Mouse (Mus musculus) left cerebral cortex, adult 11 months (tissue): Measurements from ENCODE around the gene Trpc7.

Source experiments
- DNase-seq: peaks from one replicate; pipeline ENCODE4 v3.0.0; 2022; ENCODE audit warnings: low spot score

Trpc7 gene

DNA sequence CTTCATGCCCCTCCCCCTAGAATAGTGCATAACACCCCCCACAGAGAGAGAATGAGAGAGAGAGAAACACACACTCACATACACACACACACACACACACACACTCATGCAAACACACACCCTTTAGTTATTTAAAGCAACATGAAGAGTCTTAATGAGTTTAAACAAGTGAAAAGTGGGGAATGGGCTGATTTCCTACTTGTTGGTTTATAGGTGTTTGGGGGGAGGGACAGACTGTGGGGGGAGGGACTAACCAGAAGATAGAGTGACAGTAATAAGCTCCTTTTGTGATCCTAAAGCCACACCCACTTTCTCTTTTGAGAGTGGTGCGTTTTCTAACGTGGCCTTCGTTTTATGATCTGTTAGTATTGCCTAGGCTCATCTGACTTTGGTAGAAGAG, at the start of gene Trpc7:
Gene Trpc7, minus strand, starts transcription at position 101 of the 400 bp plus-strand sequence.
- DNase-seq, result no peak

DNA sequence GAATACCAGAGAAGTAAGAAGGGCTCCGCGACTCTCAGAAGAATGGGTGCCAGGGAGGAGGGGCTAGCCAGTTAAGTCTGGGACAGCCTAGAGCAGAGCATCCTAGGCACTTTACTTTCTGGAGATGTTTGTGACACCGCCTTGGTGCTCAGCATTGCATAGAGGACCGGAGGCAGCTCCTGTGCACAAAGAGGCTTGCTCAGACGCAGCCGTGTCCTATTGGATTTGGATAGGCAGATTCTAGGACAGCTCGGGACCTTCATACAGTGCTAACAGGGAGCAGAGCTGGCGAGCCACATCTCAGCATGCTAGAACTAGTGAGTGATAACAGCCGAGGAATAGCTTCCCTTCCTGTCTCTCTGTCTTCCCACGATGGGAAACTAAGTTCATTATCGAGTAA, 43.5 kb upstream of the Trpc7 start:
- DNase-seq, result no peak

DNA sequence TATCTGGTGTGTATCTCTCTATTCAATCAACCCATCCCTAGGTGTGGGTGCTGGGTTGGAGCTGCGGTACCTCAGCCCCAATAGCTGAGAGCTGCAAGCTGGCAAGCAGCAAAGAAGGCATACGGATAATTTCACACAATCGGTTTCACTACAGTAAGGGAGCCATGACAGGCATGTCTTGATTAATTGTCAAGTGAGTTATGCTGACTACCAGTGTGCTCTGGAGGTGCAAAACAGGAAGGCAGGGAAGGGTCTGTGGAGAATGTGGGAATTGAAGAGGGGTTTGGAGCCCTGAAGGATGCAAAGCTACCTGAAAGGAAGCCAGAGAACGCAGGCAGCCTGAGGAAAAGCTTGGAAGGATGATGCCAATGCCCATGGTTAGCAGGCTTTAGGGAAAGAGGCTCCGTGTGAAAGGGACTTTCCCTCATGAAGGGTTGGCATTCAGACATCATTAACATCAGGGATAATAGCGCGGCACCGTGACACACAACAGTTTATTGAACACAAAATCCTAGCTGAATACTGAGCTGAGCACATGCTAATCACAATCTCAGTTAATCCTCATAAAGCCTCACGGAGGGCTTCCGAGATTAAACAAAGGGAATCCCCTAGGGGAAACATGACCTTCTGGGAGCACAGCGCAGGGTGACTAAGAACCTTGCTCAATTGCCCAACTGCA, 38.2 kb upstream of the Trpc7 start:
- DNase-seq, result no peak

DNA sequence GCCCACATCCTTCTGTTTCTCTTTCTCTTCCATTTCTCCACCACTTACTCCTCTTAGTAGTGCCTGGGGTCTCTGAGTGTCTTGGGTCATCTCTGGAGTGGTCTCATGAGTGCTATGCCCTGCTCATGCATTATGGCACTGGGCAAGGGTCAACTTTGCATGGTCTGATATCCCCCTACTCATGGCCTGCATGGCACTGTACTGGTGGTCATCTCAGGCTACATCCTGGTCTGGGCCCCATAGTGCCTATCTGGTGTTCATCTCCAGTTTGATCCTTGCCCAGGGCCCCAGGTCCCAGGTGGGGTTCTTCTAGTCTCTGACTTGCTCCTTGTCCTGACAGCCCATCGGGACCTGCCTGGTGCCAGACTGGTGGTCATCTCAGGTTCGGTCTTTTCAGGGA, 34.6 kb upstream of the Trpc7 start:
- no peak for DNase-seq

DNA sequence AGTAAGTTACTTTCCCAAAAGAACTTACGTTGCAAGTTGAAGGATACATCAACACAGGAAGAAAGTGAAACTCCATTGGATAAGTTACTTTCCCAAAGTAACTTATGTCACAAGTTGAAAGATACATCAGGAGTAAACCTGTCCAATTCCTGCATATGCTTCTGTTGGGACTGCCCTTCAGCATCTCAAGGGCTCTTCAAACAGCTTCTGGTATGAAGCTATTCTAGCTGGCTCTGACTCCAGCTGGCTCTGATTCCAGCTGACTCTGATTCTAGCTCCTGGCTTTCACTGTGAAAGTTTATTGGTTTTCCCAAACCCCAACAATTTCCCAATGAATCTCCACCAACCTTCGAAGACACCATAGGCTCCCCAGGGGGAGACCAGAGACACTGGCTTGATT, 27.2 kb upstream of the Trpc7 start:
- DNase-seq, result no peak

DNA sequence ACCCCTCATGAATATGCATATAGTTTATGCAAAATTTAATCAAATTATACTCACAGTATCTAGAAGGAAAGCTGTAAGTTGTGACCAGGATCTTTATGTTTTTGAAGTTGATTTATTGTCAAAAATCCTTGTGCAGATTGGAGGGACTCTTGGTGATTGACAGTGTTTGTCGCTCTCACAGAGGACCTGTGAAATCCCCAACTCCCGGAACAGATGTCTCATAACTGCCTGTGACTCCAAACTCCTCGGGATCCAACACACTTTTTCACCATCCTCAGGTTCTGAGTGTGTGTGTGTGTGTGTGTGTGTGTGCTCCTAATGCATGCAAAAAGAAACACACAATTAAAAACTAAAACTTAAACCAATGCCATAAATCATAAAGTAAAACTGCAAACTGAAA, 25.5 kb upstream of the Trpc7 start:
- DNase-seq, result no peak

DNA sequence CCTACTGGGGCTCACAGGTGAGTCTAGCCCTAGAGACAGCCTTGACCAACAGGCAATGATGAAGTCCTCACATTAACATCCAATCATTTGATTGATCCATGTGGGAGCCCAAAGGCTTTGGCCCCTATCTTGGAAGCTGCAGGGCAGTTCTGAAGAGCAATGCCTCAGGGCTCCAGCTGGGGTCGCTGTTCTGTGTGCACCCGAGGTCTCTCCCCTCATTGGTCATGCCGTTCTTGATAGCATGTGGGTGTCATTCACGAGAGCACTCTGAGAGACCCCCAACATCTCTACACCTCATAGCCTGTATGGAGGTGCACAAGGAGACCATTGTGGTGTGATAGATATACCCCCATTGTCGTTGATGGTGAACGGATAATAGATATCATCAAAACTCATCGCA, 18.9 kb upstream of the Trpc7 start:
- no peak for DNase-seq

DNA sequence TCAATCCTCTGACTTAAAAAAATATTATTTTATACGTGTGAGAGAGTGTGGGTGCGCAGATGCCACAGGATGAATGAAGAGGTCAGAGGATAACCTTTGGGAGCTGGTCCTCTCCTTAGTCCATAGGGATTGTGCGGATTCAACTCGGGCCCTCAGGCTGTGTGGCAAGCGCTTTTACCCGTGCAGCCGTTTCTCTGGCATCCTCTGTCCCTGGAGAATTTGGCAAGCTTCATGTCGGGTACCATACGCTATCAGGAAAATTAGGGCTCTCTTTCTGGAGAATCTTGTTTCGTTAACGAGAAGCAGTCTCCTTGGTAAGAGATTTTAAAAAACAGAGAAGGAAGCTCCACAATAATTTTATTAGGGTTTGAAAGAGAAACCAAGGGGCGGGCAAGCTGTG, 15.3 kb upstream of the Trpc7 start:
- DNase-seq, result no peak

DNA sequence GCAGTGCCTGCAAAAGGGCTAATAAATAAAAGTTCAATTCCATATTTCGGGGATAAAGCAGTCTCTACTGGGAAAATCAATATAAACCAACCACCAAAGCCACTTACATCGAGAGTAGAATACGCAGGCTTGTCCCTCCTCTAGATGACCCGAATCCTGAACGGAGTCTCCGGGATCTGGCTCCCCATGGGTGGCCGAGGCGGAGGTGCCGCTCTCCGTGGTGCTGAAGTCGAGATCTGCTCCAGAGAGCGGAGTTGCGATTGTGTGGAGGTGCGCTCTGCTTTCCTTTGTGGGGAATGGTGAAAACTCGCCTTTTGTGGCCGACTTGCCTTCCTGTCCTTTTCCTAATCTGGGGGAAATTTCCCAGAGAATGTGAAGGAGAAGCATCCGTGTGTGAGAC, 407 bp downstream of the Trpc7 start:
- DNase-seq, result no peak

DNA sequence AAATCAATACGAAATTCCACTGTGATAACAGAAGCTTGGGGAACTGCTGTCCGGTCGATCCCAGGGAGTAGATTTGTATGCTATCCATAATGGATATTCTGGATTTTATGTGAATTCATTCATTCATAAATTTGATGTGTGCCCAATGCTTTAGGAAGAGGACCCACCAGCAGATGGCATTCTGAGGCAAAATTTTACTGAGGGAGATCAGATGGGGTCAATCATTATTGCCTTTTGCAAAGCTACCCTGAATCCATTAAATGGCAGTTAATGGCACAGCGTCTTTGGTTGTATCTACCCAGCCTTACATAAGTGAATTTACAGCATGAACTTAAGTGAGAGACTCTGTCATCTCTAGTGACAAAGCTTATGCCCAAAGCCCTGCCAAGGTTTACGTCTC, 1.2 kb downstream of the Trpc7 start:
- no peak for DNase-seq

DNA sequence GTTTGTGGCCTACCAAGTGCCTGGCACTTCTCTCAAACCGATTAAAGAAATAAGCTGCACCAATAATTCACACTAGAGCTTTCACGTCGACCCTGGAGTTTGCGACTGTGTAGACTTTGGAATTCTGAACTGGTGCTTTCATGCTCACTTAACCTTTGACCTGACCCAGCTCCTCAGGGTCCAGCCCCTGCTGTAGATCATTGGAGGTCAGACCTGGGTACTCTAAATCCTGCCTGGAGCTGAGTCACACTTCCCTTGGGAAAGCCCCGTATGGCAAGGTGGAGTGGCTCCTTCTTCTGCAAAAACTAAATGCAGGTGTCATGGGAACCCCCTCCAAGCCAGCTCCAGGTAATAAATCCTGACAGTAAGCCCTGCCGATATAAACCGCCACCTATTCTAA, 5.9 kb downstream of the Trpc7 start:
- DNase-seq, result no peak

DNA sequence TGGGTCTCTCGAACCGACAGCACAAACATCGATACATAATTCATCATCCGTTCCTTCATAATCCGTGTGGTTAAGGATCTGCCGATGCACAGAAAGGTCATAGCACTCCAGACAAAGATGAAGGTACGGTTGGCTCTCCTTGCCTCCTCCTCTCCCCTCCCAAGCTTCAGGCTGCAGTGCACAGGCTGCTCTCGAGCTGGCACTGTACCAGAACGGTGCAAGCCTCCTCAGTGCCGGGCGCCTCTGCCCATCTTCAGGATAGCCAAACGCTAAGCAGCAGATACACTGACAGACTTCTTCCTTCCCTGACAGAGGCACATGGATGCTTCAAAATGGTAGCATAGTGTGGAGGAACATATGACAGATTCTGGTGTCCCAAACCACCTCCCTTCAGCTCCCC, 12.9 kb downstream of the Trpc7 start:
- no peak for DNase-seq

DNA sequence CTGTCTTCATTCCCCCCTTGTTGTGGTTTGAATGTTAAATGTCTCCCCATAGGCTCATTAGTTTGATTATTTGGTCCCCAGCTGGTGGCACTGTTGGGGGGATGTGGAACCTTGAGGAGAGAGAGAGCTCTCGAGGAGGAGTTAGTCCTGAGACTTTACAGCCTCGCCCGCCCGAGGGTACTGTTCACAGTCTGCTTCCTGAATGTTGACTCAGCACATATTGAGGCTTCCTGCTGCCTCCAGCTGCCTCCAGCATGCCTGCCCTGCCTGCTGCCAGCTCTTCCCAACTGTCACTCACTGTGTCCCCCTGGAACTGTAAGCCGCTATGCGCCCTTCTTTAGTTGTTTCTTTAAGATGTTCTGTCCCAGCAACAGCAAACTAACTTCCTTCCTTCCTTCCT, 31.2 kb downstream of the Trpc7 start:
- no peak for DNase-seq

DNA sequence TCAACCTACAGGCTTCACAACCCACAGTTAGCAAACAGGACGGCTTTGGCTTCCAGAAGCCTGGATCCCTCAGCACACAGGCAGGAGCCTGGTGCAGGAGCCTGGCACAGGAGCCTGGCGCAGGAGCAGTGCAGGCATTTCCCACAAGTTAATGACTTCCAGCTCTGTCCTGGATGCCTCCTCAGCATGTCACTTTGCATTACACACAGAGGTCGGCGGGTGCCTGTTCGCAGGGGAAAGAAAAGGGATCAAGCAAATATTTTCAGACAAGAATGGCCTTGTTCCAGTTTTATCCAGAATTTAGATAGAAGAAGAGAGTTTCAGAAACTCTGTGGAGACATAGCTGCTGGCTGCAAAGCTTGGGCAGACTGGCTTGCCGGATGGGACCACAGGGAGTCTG, 33.8 kb downstream of the Trpc7 start:
- no peak for DNase-seq

DNA sequence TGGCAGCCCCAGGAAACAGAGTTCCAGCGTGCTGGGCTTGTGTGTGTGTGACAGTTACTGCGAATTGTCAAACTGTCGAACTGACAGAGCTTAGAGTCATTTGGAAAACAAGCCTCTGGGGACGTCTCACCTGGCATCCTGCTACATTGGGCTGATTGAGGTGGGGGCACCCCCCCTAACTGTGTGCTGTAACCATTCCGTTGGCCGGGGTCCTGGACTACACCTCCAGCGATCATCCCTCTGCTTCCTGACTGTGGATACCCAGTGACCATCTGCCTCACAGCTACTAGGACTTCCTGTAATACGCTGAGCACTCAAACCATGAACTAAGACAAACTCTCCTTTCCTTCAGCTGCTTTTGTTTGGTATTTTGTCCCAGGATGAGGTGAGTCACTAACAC, 41.3 kb downstream of the Trpc7 start:
- DNase-seq, result no peak

DNA sequence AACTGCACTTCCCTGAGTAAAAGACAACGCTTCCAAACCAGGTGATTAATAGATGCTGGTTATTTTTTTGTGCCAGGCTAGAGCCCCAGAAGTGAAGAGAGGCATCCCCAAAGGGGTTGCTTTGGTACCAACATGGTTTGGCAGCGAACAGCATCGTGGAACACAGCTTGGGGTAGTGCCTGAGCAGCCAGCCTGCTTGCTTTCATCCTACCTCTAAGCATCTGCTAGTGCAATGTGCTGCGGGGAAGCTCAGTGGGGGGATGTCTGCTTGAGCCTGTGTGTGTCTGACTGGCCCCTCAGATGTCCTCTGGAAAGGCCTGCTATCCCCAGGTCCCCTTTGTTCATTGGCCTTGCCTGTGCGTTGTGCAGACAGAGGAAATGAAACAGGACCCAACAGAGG, 42.4 kb downstream of the Trpc7 start:
- DNase-seq, result no peak

DNA sequence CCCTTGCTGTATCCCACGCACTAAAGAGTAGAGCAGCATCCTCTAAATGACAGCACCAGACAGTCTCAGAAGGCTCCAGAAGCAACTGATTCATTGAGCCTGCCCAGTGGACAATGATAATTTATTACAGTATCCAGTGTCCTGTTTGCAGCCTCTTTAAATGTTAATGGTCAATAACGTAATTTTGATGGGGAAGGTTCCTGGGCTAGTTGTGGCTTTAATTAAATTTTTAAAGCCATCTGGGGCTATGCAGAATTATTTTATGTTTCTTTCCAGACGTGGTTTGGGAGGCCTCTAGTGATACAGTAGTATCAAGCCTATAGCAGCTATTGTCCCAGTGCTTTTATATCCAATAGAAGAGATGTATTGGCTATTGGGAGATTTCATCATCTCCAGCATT, 49.9 kb downstream of the Trpc7 start:
- DNase-seq, result no peak

DNA sequence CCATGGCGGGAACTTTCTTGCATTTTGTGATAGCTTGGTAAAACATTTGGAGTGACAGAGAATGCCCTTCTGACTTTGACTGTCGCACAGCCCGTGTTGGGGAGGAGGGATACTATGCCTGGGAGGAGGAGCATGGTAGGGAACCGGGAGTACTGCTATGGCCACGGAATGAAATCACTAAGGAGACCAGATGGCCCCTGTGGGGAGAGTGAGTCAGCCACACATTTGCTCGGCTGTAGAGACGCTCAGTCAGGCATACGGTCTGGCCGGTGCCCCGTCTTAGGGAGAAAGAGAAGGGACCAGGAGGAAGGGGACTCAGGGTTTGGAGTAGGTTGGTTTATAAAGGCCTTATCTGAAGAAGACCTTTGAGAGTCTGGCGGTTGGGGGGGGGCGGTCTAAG, 80.3 kb downstream of the Trpc7 start:
- no peak for DNase-seq

DNA sequence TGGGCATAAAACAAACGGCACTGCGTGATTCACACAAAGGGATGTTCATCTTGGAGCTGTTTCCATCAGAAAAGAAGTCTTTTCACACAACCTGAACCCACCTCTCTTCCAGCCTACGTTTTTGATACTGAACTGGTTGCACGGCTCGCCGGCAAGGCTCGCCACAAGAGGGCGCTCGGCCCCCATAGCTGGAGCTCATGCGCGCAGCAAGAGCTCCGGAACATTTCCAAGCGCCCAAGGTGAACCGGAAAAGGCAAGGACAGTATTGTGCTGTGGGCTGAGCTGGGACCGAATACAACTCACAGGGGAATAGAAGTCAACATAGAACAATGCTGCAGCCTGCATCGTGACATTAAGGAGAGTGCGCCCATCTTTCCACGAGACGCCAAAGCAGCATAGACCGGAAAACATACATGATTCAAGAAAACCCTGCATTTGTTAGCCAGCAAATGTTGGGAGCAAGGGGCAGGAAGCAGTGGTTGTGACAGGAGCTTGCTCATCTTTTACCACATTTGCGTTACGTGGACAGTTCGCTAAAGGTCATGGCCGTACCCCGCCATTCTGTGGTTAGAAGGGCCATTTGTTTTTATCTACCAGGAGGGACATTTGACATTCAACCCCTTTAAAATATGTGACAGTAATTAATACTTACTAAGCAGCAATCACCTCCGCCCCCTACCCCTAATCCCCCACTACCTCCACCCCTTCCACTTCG, 88.9 kb downstream of the Trpc7 start:
- DNase-seq, result peak; percentile 86

DNA sequence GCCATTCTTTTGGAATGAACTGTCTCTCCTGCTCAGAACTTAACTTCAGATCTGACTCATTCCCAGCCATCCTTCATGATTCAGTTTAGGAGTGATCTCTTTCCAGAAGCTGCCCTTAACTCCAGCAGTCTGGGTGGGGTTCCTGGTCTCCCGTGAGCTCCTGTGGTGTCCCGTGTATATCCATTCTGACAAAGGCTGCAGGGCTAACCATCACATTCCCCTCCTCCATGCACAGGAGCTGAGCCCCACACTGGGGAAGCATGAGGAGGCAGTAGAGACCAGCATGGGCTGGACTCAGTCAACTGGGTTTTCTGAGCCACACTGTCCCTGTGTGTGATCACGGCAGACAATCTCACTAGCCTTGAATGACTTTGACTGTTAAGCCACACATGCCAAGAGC, 90.7 kb downstream of the Trpc7 start:
- DNase-seq, result no peak

DNA sequence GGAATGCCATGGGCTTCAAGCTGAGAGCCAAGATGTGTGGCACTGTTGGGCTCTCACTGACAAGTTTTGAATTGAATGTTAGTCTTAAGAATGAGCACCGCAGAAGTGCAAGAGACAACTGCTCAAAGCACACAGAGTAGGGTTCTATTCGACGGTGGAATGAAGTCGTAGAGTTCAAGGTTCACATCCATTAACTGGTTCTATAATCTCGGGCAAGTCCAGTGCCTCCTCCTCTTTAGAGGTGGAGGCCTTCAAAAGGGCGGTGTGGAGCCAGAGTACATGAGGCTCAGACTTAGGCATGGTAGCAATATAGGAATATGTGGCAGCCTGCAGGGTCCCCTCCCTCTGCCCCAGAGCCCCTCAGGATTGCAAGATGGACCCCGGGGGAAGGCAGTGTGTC, 98.3 kb downstream of the Trpc7 start:
- DNase-seq, result no peak

DNA sequence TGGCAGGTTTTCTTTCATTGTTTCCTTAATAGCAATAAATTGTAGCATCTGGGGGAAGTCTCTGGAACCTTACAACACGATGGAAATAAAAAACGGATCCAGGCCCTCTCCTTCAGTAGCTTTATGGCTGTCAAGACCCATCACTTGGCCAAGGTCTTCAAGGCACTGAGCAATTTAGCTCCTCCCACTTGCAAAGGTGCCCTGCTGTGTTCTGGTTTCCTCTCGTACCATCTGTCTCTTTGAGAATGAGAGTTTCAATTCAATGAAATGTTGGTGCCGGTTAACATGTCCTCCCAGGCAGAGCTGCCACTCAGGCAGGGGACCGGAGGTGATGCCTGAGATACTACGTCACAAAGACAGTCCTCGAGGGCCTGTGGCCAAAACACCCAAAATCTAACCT, 100.3 kb downstream of the Trpc7 start:
- DNase-seq, result no peak

DNA sequence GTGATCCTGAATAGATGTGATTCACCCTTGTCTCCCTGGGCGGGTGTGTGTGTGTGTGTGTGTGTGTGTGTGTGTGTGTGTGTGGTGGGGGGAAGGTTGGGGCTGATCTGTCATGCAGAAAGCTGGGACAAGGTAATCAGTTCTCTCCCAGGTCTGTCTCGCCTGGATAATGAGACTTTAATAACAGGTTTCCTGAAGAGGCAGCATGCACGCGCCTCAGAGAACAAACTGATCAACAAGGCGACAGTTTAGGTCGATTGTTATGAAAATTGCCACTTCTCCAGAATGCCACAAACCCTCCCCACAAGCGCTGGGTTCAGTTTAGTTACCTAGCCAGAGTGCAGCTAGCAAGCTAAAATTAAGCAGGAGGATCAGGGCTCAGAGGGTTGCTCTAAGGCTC, 101.4 kb downstream of the Trpc7 start:
- DNase-seq, result no peak

DNA sequence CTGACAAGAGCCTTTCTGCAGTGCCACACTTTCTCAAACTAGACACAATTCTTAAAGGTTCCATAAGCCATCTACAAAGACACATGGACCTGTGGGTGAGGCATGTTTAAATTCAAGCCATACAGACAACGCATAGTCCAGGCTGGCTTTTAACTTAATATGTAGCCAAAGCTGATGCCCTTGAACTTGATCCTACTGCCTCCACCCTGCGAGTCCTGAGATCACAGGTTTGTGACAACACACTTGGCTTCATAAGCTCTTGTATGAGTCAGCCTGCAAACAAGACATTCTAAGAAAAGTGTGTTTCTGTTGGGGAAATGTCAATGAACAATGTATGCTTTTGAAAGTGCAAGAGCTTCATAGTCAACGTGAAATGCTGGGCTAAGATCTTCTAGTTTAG, 102.9 kb downstream of the Trpc7 start:
- no peak for DNase-seq
